Mouse (Mus musculus) 3T3-L1 (cell line): ENCODE measurements around the gene Kndc1.
A peak's percentile ranks its signal among the peaks of the same experiment; 100 is the strongest.

Experiments
- DNase-seq: peaks from one replicate; pipeline ENCODE4 v3.0.0-alpha.2; 2015; ENCODE audit warnings: low read depth, low spot score

The Kndc1 gene

GRCm38 (mm10) chr7:139905261-139905660, 10.8 kb downstream of the Kndc1 start:
- DNase-seq = no peak

- peak; percentile 61 for DNase-seq
Measured at GRCm38 (mm10) chr7:139905661-139906060, 11.2 kb downstream of the Kndc1 start.

DNA sequence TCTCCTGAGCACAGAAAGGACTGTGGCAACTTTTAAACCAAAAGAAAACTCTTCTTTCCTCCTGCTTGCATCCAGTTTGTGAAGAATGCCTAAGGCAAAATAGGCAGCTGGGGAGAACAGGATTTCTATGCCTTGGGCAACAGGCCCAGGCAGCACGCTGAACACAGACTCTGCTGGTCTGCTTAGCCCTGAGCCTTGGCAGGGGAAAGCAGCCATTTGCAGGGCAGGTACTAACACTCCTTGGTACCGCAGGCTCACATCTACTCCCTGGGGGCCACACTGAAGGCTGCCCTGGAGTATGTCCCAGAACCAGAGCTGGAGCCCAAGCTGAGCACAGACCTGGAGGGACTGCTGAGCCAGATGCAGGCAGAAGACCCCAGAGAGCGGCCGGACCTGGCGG, 13.7 kb downstream of the Kndc1 start:
- DNase-seq = peak; percentile 24

DNA sequence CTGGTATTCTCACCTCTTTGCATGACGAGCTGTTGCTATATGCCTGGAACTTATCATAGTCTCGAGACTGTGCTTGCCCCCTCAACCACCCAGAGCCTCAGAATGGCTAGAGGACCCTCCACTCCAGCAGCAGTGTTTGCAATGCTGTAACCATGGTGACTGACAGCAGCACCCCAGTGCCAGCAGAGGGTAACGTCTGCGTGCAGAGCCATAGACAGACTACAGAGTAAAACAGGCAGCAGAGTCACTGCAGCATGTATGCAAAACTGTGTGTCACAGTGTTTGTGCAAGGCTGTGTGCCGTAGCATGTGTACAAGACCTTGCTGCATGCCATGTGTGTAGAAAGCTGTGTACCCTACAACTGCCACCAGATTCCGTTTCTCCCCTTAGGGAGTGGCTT, 15.0 kb downstream of the Kndc1 start:
- no peak for DNase-seq

- no peak for DNase-seq
Measured at GRCm38 (mm10) chr7:139910204-139910835, 15.8 kb downstream of the Kndc1 start.

DNA sequence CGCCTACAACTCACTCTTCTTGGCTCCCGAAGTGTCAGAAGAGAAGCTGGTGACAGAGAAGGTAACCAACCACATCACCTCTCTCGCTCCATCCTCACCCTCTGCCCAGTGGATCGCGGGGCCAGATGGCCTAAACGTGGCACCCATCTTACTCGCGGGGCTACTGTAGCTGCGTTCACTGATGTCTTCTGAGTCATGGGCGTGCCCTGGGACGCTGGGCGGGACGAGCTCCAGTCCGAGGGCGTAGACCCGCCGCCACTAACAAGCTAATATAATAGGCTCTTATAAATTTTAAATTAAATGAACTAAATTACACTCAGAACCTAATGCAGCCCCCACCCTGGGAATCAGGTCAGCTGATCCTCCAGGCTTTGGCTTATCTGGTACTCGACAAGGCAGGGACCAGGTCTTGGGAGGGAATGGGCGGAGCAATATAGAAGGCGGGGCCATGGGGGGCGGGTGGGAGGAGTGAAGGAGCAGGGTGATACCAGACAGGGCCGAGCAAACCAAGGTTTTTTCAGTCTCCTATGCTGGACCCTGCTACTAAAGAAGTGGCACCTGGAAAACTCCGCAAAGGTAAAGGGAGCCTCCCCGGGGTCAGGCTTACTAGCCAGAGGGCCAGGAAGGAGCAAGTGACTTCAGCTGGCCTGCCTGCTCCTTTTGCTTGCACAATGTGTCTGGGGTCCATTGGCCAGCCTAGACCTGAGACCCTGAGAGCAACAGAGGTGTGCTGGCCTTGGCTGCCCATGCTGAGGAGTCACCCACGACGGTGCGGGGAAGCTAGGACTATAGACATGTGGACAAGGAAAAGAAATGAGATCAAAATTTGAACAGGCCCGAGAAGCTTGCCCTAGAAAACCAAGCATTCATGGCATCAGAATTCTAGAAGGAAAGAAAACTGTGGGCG, 19.9 kb downstream of the Kndc1 start:
- DNase-seq = no peak

- DNase-seq = no peak
Measured at GRCm38 (mm10) chr7:139915646-139916257, 21.3 kb downstream of the Kndc1 start.

DNA sequence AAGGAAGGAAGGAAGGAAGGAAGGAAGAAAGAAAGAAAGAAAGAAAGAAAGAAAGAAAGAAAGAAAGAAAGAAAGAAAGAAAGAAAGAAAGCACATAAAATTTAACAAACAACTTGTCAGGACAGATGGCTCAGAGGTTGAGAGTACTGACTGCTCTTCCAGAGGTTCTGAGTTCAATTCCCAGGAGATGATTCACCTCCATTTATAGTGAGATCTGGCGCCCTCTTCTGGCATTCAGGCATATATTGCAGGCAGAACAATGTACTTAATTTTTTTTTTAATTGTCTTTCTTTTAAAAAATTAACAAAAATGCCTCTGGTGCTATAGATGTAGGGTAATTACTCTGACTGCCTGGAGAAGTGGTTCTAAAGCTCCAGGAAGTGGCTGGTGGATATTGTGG, 21.8 kb downstream of the Kndc1 start:
- peak; percentile 31 for DNase-seq

GRCm38 (mm10) chr7:139918262-139918661, 23.8 kb downstream of the Kndc1 start:
- DNase-seq = no peak

- peak; percentile 25 for DNase-seq
Measured at GRCm38 (mm10) chr7:139930732-139931131, 36.2 kb downstream of the Kndc1 start.

DNA sequence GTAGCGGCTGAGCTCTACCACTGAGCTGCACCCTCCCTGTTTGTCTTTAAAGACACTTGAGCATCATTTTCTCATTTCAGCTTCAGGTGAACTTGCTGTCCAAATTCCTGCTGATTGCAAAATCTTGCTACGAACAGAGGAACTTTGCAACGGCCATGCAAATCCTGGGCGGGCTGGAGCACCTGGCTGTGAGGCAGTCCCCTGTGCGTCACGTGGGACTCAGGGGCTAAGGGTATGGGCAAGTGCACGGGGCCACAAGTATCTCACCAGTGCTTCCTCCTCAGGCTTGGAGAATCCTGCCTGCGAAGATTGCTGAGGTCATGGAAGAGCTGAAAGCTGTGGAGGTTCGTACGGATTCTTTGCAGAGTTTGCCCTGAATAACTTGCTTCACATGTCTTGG, 42.2 kb downstream of the Kndc1 start:
- no peak for DNase-seq

- DNase-seq = no peak
Measured at GRCm38 (mm10) chr7:139937138-139937537, 42.6 kb downstream of the Kndc1 start.

DNA sequence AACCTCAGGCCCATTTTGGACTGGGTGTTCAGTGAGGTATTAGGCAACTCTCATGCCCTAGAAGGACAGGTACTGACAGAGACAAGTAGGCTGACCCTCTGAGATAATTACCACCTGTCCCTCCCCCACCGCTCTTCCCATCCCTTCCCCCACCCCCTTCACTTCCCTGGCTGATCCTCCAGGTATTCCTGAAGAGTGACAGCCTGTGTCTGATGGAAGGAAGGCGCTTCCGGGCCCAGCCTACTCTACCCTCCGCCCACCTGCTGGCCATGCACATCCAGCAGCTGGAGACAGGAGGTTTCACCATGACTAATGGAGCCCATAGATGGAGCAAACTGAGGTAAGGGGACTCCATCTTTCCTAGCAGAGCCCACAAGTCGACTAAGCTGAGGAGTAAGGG, 43.3 kb downstream of the Kndc1 start:
- DNase-seq = no peak

GRCm38 (mm10) chr7:139940476-139941209, 46.1 kb downstream of the Kndc1 start:
- no peak for DNase-seq

- DNase-seq = no peak
Measured at GRCm38 (mm10) chr7:139943674-139944281, 49.3 kb downstream of the Kndc1 start, which contains the start of gene Utf1. Gene Utf1, plus strand, starts transcription at chr7:139943789.

DNA sequence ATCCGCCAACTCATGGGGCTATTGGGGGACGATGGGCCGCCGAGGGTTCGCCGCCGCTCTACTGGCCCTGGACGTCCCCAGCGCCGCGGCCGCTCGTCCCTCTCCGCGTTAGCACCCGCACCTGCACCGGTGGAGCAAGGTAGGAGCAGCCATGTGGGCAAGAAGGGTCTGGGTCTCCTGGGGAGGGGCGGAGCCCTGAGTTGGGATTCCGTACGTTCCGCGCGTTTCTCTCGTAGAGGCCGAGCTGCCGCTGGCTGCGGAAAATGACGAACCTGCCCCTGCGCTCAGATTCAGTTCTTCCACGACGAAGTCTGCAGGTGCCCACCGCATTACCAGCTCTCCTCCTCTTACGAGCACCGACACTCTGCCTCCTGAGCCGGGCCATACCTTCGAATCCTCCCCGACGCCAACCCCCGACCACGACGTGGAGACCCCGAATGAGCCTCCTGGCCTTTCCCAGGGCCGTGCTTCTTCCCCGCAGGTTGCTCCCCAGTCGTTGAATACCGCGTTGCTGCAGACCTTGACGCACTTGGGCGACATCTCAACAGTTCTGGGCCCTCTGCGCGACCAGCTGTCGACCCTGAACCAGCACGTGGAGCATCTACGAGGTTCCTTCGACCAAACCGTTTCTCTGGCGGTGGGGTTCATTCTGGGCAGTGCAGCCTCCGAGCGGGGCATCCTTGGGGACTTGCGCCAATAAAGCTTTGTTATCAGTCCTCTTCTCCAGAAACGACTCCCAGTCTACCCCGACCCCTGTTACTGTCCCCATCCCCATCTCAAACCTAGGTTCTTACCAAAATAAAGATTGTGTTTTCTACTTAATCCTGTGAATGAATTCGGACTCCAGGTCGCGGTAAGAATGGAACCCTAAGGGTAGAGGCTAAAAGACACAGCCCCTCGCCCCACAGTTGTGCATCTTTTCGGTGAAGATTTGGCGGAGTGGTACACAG, 50.1 kb downstream of the Kndc1 start:
- DNase-seq = no peak

DNA sequence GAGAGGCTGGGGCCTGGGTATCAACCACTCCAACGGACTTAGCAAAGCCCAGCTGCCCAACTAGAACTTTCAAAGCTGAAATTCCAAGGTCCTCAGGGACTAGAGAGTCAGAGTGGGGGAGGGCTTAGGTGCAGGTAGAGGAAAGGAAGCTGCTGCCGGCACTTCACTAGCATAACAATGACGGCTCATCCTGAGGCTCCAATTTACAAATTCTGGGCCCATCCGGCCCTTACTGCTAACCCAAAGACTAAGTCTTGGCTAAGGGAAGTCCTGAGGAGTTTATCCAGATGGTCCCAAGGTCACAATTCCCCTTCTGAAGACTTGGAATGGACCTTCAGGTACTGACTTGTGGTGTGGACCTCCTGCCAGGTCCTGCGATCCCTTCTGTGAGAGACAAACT, 51.0 kb downstream of the Kndc1 start:
- no peak for DNase-seq

DNA sequence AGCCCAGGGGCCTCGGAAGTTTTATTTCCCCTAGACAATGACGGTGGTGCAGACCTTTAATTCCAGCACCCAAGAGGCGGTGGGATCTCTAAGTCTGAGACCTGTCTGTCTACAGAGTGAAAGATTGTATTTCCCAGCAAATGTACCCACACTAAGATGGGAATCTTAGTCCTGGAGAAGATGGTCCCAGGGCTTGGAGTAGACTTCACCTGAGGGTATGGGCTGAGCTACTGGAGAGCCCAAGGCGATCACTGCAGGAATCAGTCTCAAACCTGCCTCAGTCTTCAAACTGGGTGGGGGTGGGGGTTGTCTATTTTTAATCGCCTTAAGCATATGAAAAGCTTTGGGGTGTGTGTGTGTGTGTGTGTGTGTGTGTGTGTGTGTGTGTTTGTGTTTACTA, 51.5 kb downstream of the Kndc1 start:
- no peak for DNase-seq

GRCm38 (mm10) chr7:139949893-139950282, 55.4 kb downstream of the Kndc1 start:
- peak; percentile 67 for DNase-seq

- DNase-seq = peak; percentile 61
Measured at GRCm38 (mm10) chr7:139950283-139950971, 55.9 kb downstream of the Kndc1 start.
